28 mouse cellular contexts compared by ENCODE assay signal in genomic region chr6:15865271-15865670, GRCm38 (mm10).
DNase-seq lines count a peak whose midpoint lies in the region; ATAC-seq lines count a peak whose summit lies in the region.
"Had no signal": no experiment of that assay in that cellular context is flagged by ENCODE, and none has a peak within 500 bp of the region (broad histone marks: within the 10 kb centered on the region; RNA-seq: fewer than 3 reads in every experiment).

No protein-coding gene starts in this region.

- H3K4me1 ChIP-seq in heart, embryonic 10.5 days, result no peaks in the 10 kb centered on the region
- H3K4me1 ChIP-seq in embryonic facial prominence, embryonic 14.5 days (ENCODE audit: control insufficient read depth, insufficient read depth, low read length), result no peaks in the 10 kb centered on the region
- peaks cover 10% of the 10 kb centered on the region for H3K4me1 ChIP-seq in midbrain, embryonic 10.5 days
- H3K4me1 ChIP-seq: embryonic facial prominence, embryonic 13.5 days; heart, embryonic 15.5 days; hindbrain, embryonic 13.5 days had no signal

- no peak overlapping the region for H3K9ac ChIP-seq in embryonic facial prominence, embryonic 14.5 days (ENCODE audit: low read depth, low read length)
- H3K9ac ChIP-seq: embryonic facial prominence, embryonic 13.5 days; heart, embryonic 15.5 days; hindbrain, embryonic 13.5 days had no signal

- H3K4me3 ChIP-seq in heart, embryonic 10.5 days, result no peak overlapping the region
- no peak overlapping the region for H3K4me3 ChIP-seq in embryonic facial prominence, embryonic 14.5 days (ENCODE audit: low read depth, low read length)
- H3K4me3 ChIP-seq in midbrain, embryonic 10.5 days, result no peak overlapping the region
- H3K4me3 ChIP-seq: embryonic facial prominence, embryonic 13.5 days; forebrain, embryonic 10.5 days; heart, embryonic 15.5 days; hindbrain, embryonic 13.5 days had no signal

- H3K4me2 ChIP-seq in embryonic facial prominence, embryonic 14.5 days (ENCODE audit: low read depth, low read length), result no peak overlapping the region
- H3K4me2 ChIP-seq: embryonic facial prominence, embryonic 13.5 days; heart, embryonic 11.5 days; heart, embryonic 15.5 days; hindbrain, embryonic 13.5 days had no signal

- peak; percentile 13 to 20 for DNase-seq in heart, adult 18-20 months
- no peak for DNase-seq in heart, embryonic 10.5 days (ENCODE audit: low spot score)
- DNase-seq in 3134 (ENCODE audit: extremely low read depth, insufficient read length, low spot score), result peak; percentile 42
- DNase-seq in Muller cell, postnatal 12 days (ENCODE audit: inconsistent ontology term), result peak; percentile 71
- DNase-seq in embryonic facial prominence, embryonic 14.5 days (ENCODE audit: low spot score), result peak; percentile 20
- DNase-seq in midbrain, embryonic 10.5 days (ENCODE audit: low spot score), result no peak
- no peak for DNase-seq in layer of hippocampus, adult 11-12 months (ENCODE audit: low spot score)
- DNase-seq: adrenal gland, adult 2 months; adrenal gland, postnatal 25 days; B cell, adult 2 months; cerebellum, adult 2 months; cerebellum, postnatal 10 days; embryo, embryonic 11 days; gastrocnemius, postnatal 25 days; heart, adult 11 months; kidney, adult 11 months; kidney, adult 9 months had no signal

- H3K27me3 ChIP-seq in heart, embryonic 10.5 days (ENCODE audit: insufficient read depth, poor library complexity, severe bottlenecking), result no peaks in the 10 kb centered on the region
- H3K27me3 ChIP-seq in embryonic facial prominence, embryonic 14.5 days (replicated peaks; ENCODE audit: control insufficient read depth, insufficient read depth, low read length), result no peaks in the 10 kb centered on the region
- no peaks in the 10 kb centered on the region for H3K27me3 ChIP-seq in midbrain, embryonic 10.5 days (ENCODE audit: low read depth, poor library complexity, severe bottlenecking)
- H3K27me3 ChIP-seq: embryonic facial prominence, embryonic 13.5 days; heart, embryonic 15.5 days; hindbrain, embryonic 13.5 days; Patski had no signal

- 68% methylated on average over 3 of the region's 3 CpGs for WGBS in heart, embryonic 10.5 days
- 50% methylated on average over 3 of the region's 3 CpGs for WGBS in embryonic facial prominence, embryonic 14.5 days
- 87% methylated on average over 3 of the region's 3 CpGs for WGBS in midbrain, embryonic 10.5 days

- no peak for ATAC-seq in embryonic facial prominence, embryonic 14.5 days (ENCODE audit: low read depth)
- ATAC-seq: activated CD4-positive, CD25-positive, alpha-beta regulatory T cell, adult 4 months; CD4-positive, CD25-positive, alpha-beta regulatory T cell, adult 4 months; forebrain, embryonic 14.5 days; hindbrain, postnatal 0 days; Patski had no signal

- H3K27ac ChIP-seq in heart, embryonic 10.5 days, result no peak overlapping the region
- H3K27ac ChIP-seq in embryonic facial prominence, embryonic 14.5 days (replicated peaks; ENCODE audit: low read depth, low read length), result no peak overlapping the region
- no peak overlapping the region for H3K27ac ChIP-seq in midbrain, embryonic 10.5 days (replicated peaks)
- H3K27ac ChIP-seq: embryonic facial prominence, embryonic 13.5 days; forebrain, embryonic 10.5 days; heart, embryonic 15.5 days; hindbrain, embryonic 13.5 days; hindbrain, postnatal 0 days had no signal

- no peaks in the 10 kb centered on the region for H3K9me3 ChIP-seq in heart, embryonic 10.5 days
- H3K9me3 ChIP-seq in embryonic facial prominence, embryonic 14.5 days (ENCODE audit: control insufficient read depth, low read length), result no peaks in the 10 kb centered on the region
- H3K9me3 ChIP-seq in midbrain, embryonic 10.5 days (replicated peaks), result no peaks in the 10 kb centered on the region
- H3K9me3 ChIP-seq: embryonic facial prominence, embryonic 13.5 days; forebrain, embryonic 10.5 days; G1E; heart, embryonic 15.5 days; hindbrain, embryonic 13.5 days had no signal

- H3K36me3 ChIP-seq in heart, embryonic 10.5 days, result no peaks in the 10 kb centered on the region
- no peaks in the 10 kb centered on the region for H3K36me3 ChIP-seq in embryonic facial prominence, embryonic 14.5 days (ENCODE audit: control insufficient read depth, insufficient read depth, low read length)
- no peaks in the 10 kb centered on the region for H3K36me3 ChIP-seq in midbrain, embryonic 10.5 days
- H3K36me3 ChIP-seq: embryonic facial prominence, embryonic 13.5 days; forebrain, embryonic 10.5 days; G1E; heart, embryonic 15.5 days; hindbrain, embryonic 13.5 days had no signal

Comparison
In these comparisons a context has a peak if more than half of its experiments do, and no peak if none do; other contexts are left out.
1. DNase-seq: peak in heart, adult 18-20 months (2 of 2), 3134 (single experiment), Muller cell, postnatal 12 days (single experiment) and embryonic facial prominence, embryonic 14.5 days (single experiment); none in heart, embryonic 10.5 days (single experiment), midbrain, embryonic 10.5 days (single experiment) and layer of hippocampus, adult 11-12 months (single experiment).